Mouse (Mus musculus) splenic B cell, adult 2 months (primary cell): ENCODE measurements around the gene Hk1.

Experiments used
- DNase-seq: peaks from one replicate; pipeline ENCODE4 v3.0.0-alpha.2; 2011; ENCODE audit warnings: low read depth, low spot score
- H3K27me3 ChIP-seq: 2 replicates; pipeline ENCODE4 v1.6.1; 2012; ENCODE audit warnings: mild to moderate bottlenecking, low read length, moderate library complexity, mixed read lengths; ENCODE audit not compliant: control insufficient read depth, poor library complexity, insufficient read depth, severe bottlenecking
- H3K36me3 ChIP-seq: 2 replicates; pipeline ENCODE4 v1.6.1; 2012; ENCODE audit warnings: mild to moderate bottlenecking, low read length, moderate library complexity, mixed read lengths; ENCODE audit not compliant: control insufficient read depth, poor library complexity, insufficient read depth, severe bottlenecking

Gene Hk1

DNA sequence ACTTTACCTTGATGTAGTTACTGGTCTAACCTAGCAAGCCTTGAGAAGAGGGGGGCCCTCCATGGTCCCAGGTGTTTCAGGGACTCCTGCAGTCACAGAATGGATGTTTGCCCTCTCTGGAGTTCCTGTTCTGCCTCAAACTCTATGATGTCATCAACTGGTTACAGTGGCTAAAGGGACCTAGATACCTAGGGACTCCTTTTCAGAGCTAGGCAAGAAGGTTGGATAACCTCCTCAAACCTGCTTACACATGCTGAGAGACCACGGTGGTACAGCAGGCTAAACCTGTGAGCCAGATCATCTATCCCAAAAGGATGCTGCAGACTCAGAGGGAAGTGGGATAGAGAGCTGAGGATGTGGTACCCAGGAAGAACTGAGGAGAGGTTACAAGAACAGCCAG, at the start of gene Hk1:
Hk1 (minus strand) TSS at position 101 of the 400 bp plus-strand sequence.
- Histone ChIP-seq H3K36me3 (no peaks in the 10 kb centered on the region), H3K27me3 (no peaks in the 10 kb centered on the region)
- DNase-seq = no peak

- no peaks in the 10 kb centered on the region; the same call in 1 of the 2 replicates for H3K36me3 ChIP-seq
- no peaks in the 10 kb centered on the region for H3K27me3 ChIP-seq
- DNase-seq = no peak
These were observed 45.6 kb upstream of the Hk1 start for GRCm38 (mm10) chr10:62425081-62425871.

DNA sequence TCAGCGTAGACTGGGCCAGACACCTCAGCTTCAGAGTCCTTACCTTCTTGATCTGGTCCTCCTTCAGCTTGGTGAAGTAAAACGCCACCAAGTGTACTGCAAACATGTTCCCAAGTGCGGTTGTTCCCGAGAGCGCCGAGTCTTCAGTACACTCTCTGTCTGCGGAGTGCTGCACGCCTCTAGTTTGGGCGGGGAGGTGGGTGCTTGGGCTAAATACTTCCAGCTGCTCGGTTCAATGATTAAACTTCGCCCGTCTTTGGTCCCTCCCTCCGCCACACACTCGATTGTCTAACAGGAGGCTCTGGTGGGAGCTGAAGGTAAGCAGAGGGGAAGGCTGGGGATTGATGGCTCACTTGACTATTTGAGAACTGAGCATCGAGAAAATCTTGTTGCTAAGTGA, 42.5 kb upstream of the Hk1 start, which contains the start of gene Hkdc1:
Hkdc1 (minus strand) TSS at position 237 of the 400 bp plus-strand sequence.
- no peaks in the 10 kb centered on the region for H3K36me3 ChIP-seq
- no peaks in the 10 kb centered on the region for H3K27me3 ChIP-seq
- DNase-seq = no peak

GRCm38 (mm10) chr10:62421127-62421526, 41.4 kb upstream of the Hk1 start:
- Histone ChIP-seq H3K27me3 (no peaks in the 10 kb centered on the region), H3K36me3 (no peaks in the 10 kb centered on the region)
- no peak for DNase-seq

DNA sequence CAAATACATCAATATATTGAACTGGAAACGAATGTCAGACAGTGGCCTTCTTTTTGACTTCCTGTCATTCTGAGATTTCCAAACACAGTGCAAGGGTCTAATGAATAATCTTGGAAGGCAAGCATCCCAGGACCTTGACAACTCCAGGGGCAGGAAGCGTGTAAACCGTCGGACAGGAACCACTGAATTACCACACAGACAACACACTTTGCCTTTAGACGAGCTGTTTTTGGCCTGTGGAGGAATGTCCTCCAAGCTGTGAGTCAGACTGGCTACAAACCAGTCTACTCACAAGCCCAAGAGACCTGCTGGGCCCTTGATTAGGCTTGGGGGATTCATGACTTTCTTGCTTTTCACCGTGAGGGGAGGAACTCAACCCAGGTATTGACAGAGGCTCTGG, 40.7 kb upstream of the Hk1 start:
- Histone ChIP-seq H3K36me3 (no peaks in the 10 kb centered on the region), H3K27me3 (no peaks in the 10 kb centered on the region)
- no peak for DNase-seq

DNA sequence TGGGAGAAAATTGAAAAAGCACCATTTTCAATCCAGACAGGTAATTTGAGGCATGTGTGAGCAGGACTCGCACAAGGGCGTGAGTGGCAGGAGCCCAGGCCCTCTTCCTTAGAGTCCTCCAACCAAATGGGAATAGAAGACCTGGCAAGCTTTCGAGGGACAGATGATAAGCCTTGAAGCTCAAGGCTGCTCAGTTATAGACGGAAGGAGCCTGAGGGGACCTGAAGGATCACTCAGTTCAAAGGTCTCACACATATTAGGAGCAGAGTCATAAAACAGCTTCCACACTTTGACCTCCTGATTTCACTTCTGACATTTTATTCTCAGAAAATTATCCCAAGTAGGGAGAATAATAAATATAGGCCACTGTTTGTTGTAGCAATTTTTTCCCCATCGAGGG, 39.7 kb upstream of the Hk1 start:
- Histone ChIP-seq H3K36me3 (no peaks in the 10 kb centered on the region), H3K27me3 (no peaks in the 10 kb centered on the region)
- no peak for DNase-seq

DNA sequence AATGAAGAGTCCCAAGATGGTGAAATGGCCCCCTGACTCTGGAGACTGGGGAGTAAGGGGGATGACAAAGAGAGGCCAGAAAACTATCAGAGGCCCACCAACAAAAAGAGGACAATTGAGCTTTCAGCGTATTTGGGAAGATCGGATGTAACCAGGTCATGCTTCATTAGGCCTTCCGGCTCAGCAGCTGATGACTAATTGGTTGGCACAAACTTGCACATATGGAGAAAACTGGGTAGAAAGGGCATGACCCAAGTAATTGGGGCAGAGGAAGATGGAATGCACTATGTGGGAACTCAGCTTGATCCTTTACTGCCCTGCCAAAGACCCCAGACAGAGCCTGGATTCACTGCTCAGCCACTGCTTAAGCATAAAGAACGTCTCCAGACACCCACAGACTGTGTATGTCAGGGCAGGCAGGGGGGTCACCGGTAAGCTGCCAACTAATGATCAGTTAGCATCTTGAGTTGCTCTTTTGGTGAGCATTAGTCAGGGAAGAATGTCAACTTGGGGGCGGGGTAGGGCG, 39.2 kb upstream of the Hk1 start:
- Histone ChIP-seq H3K36me3 (no peaks in the 10 kb centered on the region), H3K27me3 (no peaks in the 10 kb centered on the region)
- DNase-seq = no peak

DNA sequence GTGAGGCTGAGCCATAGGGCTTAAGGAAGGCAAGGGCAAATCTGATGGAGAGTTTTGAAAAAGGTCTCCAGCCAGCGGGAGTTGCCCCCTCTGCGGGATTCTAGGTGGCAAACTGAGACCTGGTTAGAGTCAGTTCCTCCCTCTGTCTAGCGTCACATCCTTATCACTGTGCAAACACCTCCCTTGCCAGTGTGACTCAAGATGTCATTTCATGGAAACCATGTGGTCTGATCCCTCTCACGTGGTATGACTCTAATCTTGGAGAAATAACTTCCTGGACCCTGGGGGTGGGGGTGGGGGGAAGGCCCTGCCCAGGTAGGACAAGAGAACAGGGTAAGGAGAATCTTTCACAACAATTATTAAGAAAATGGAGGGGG, 33.9 kb upstream of the Hk1 start:
- DNase-seq = no peak
- no peaks in the 10 kb centered on the region for H3K36me3 ChIP-seq
- H3K27me3 ChIP-seq = no peaks in the 10 kb centered on the region

DNA sequence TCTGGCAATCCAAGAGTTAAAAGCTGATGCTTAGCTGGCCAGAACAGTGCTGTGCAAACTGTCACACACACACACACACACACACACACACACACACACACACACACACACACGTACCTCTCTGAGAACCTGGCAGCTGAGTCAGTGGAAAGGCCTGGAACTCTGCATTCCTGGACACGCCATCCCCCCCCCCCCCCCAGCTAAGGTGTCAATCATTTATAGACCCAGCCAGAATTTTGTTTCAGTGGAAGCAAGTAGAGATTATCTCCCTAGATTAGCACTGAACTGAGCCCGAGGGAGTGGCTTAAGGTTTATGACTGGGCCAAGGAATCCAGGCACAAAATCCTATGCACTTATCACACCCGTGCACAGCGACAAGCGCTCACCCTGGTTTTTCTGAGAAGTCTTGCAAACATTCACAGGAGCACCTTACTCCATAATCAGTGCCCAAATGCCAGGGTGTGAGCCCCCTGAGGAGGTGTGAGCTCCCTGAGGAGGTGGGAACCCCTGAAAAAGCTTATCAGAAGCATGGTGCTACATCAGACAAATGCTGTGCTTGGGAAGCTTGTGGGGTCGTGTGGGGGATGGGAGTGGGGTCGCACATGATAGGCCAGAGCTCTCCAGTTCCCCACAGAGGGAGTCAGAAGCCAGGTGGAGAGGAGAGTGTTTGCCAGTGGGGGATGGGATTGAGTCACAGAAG, 33.3 kb upstream of the Hk1 start:
- H3K36me3 ChIP-seq = no peaks in the 10 kb centered on the region
- no peak for DNase-seq
- H3K27me3 ChIP-seq = no peaks in the 10 kb centered on the region

GRCm38 (mm10) chr10:62411431-62412410, 32.0 kb upstream of the Hk1 start:
- Histone ChIP-seq H3K36me3 (no peaks in the 10 kb centered on the region), H3K27me3 (peaks cover 2% of the 10 kb centered on the region; the same call in 1 of the 2 replicates)
- no peak for DNase-seq

GRCm38 (mm10) chr10:62410943-62411342, 31.2 kb upstream of the Hk1 start:
- Histone ChIP-seq H3K36me3 (no peaks in the 10 kb centered on the region), H3K27me3 (peaks cover 2% of the 10 kb centered on the region; the same call in 1 of the 2 replicates)
- peak; percentile 72 for DNase-seq

DNA sequence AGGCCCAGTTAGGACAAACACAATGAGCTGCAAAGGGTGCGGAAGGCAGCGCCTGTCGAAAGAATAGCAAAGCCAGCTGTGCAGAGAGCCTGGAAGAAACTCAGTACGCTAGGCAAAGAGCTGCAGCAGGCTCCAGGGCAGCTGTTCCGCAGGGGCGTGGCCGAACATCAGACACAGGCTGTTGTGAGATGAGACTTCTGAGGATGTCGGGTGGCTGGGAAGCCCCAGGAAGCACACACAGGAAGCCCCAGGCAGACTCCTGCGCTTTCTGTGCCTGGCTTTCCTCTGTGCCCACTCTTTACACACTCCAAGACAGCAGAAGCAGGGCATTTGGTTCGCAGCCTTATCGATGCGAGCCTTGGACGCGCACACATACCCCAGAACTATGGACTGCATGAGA, 25.2 kb upstream of the Hk1 start:
- no peak for DNase-seq
- Histone ChIP-seq H3K36me3 (no peaks in the 10 kb centered on the region), H3K27me3 (peaks cover 2% of the 10 kb centered on the region; the same call in 1 of the 2 replicates)

GRCm38 (mm10) chr10:62401641-62402111, 22.0 kb upstream of the Hk1 start:
- H3K36me3 ChIP-seq = no peaks in the 10 kb centered on the region
- no peaks in the 10 kb centered on the region for H3K27me3 ChIP-seq
- no peak for DNase-seq

GRCm38 (mm10) chr10:62383011-62383410, 3.3 kb upstream of the Hk1 start:
- no peaks in the 10 kb centered on the region for H3K36me3 ChIP-seq
- H3K27me3 ChIP-seq = no peaks in the 10 kb centered on the region
- no peak for DNase-seq
